Mouse (Mus musculus) hindbrain, embryonic 15.5 days (tissue): ENCODE results near the gene Dusp19. TPM values are rescaled to one million over a fixed set of nuclear protein-coding genes. Genes with fewer than 3 reads are reported as not detected.

Experiments
- ATAC-seq: fragments of 200-750 bp; cut with Nextera tagmentation; 2 replicates; pipeline ENCODE4 v1.8.0; 2017; ENCODE audit warnings: low read depth, moderate number of reproducible peaks, moderate TSS enrichment; ENCODE audit not compliant: low FRiP score
- H3K27ac ChIP-seq: fragments of 300-500 bp; sonication (generic); replicated peaks from 2 replicates; pipeline ENCODE4 v1.5.1; 2015; ENCODE audit warnings: mild to moderate bottlenecking, inconsistent platforms
- H3K27me3 ChIP-seq: fragments of 300-500 bp; sonication (generic); 2 replicates; pipeline ENCODE4 v1.6.1; 2015; ENCODE audit warnings: control low read depth, inconsistent platforms
- H3K36me3 ChIP-seq: fragments of 300-500 bp; sonication (generic); 2 replicates; pipeline ENCODE4 v1.6.1; 2015; ENCODE audit warnings: control low read depth, inconsistent platforms
- H3K4me1 ChIP-seq: fragments of 300-500 bp; sonication (generic); replicated peaks from 2 replicates; pipeline ENCODE4 v1.6.1; 2015; ENCODE audit warnings: control low read depth, inconsistent platforms
- H3K4me2 ChIP-seq: fragments of 300-500 bp; sonication (generic); 2 replicates; pipeline ENCODE4 v1.6.1; 2015; ENCODE audit warnings: moderate library complexity, mild to moderate bottlenecking, inconsistent platforms
- H3K4me3 ChIP-seq: fragments of 300-500 bp; sonication (generic); 2 replicates; pipeline ENCODE4 v1.5.1; 2015; ENCODE audit warnings: mild to moderate bottlenecking, inconsistent platforms
- H3K9ac ChIP-seq: fragments of 300-500 bp; sonication (generic); 2 replicates; pipeline ENCODE4 v1.6.1; 2015; ENCODE audit warnings: inconsistent platforms
- H3K9me3 ChIP-seq: fragments of 300-500 bp; sonication (generic); 2 replicates; pipeline ENCODE4 v1.6.1; 2016; ENCODE audit warnings: control low read depth, inconsistent platforms
- WGBS: fragments of 180-500 bp; shearing (Covaris S2); methylation state at CpG from one replicate; pipeline ENCODE4 v1.1.7; 2015; 5-methylcytosine and 5-hydroxymethylcytosine counted together
- polyA plus RNA-seq: library from polyadenylated mRNA; unstranded; fragments of >200 nt; fragmentation: Nextera tagmentation; extraction: Ambion mirVana; gene quantifications from 2 replicates; pipeline ENCODE4 v1.2.1, GENCODE M21; 2015

The Dusp19 gene
- polyA plus RNA-seq, 1 experiment from 2014 or later, result 16.2 TPM

- no peak for ATAC-seq
- H3K4me3 ChIP-seq, result no peak overlapping the region
- H3K36me3 ChIP-seq, result no peaks in the 10 kb centered on the region
- no peaks in the 10 kb centered on the region for H3K27me3 ChIP-seq
- no peak overlapping the region for H3K4me2 ChIP-seq
- H3K4me1 ChIP-seq, result no peaks in the 10 kb centered on the region
- no peaks in the 10 kb centered on the region for H3K9me3 ChIP-seq
- H3K27ac ChIP-seq, result no peak overlapping the region
- H3K9ac ChIP-seq, result no peak overlapping the region
Measured at GRCm38 (mm10) chr2:80600611-80601010, 16.2 kb upstream of the Dusp19 start.

- no peaks in the 10 kb centered on the region for H3K27me3 ChIP-seq
- no peaks in the 10 kb centered on the region for H3K4me1 ChIP-seq
- no peak for ATAC-seq
- H3K9me3 ChIP-seq, result no peaks in the 10 kb centered on the region
- WGBS, result 96% methylated on average over 13 of the region's 13 CpGs
- no peak overlapping the region for H3K27ac ChIP-seq
- H3K9ac ChIP-seq, result no peak overlapping the region
- no peak overlapping the region for H3K4me3 ChIP-seq
- H3K36me3 ChIP-seq, result no peaks in the 10 kb centered on the region
- H3K4me2 ChIP-seq, result no peak overlapping the region
Measured at GRCm38 (mm10) chr2:80602756-80603155, 14.1 kb upstream of the Dusp19 start.

GRCm38 (mm10) chr2:80603771-80604426 lies 12.9 kb upstream of the Dusp19 start:
- H3K9me3 ChIP-seq, result no peaks in the 10 kb centered on the region
- H3K27ac ChIP-seq, result no peak overlapping the region
- WGBS, result 84% methylated on average over 19 of the region's 19 CpGs
- no peak overlapping the region for H3K9ac ChIP-seq
- H3K4me2 ChIP-seq, result no peak overlapping the region
- no peaks in the 10 kb centered on the region for H3K27me3 ChIP-seq
- H3K4me1 ChIP-seq, result no peaks in the 10 kb centered on the region
- no peak overlapping the region for H3K4me3 ChIP-seq
- H3K36me3 ChIP-seq, result no peaks in the 10 kb centered on the region
- no peak for ATAC-seq

- ATAC-seq, result no peak
- no peaks in the 10 kb centered on the region for H3K36me3 ChIP-seq
- no peak overlapping the region for H3K27ac ChIP-seq
- no peak overlapping the region for H3K4me3 ChIP-seq
- no peaks in the 10 kb centered on the region for H3K27me3 ChIP-seq
- no peak overlapping the region for H3K9ac ChIP-seq
- no peaks in the 10 kb centered on the region for H3K9me3 ChIP-seq
- H3K4me2 ChIP-seq, result no peak overlapping the region
- no peaks in the 10 kb centered on the region for H3K4me1 ChIP-seq
- 69% methylated on average over 1 of the region's 1 CpGs for WGBS
Measured at GRCm38 (mm10) chr2:80612286-80612685, 4.6 kb upstream of the Dusp19 start.

DNA sequence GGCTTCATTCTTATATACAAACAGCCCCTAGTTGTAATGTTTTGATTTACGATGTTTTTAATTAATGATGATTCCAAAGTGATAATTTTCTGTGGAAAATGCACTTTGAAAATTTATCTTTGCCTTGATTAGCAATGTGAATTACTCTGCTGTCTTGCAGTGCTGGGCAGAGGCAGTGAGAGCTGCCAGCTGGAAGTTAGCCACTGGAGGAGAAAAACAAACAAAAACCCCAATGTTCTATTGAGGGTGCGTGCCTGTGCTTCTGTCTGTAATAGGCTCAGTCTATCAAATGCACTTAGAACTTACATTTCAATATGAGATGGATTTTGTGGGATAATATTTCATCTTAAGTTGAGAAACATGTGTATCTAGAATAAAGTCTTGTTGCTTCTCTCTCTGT lies 4.0 kb upstream of the Dusp19 start:
- H3K4me3 ChIP-seq, result no peak overlapping the region
- no peak overlapping the region for H3K4me2 ChIP-seq
- H3K27ac ChIP-seq, result no peak overlapping the region
- no peak overlapping the region for H3K9ac ChIP-seq
- ATAC-seq, result no peak
- H3K27me3 ChIP-seq, result no peaks in the 10 kb centered on the region
- no peaks in the 10 kb centered on the region for H3K9me3 ChIP-seq
- H3K4me1 ChIP-seq, result peaks cover 4% of the 10 kb centered on the region
- WGBS, result 61% methylated on average over 2 of the region's 2 CpGs
- no peaks in the 10 kb centered on the region for H3K36me3 ChIP-seq

- no peak for ATAC-seq
- Histone ChIP-seq H3K9me3 (no peaks in the 10 kb centered on the region), H3K4me2 (no peak overlapping the region), H3K4me1 (peaks cover 14% of the 10 kb centered on the region), H3K27ac (no peak overlapping the region), H3K27me3 (no peaks in the 10 kb centered on the region), H3K4me3 (no peak overlapping the region), H3K9ac (no peak overlapping the region), H3K36me3 (peaks cover 7% of the 10 kb centered on the region)
- WGBS, result 87% methylated on average over 3 of the region's 3 CpGs
Measured at GRCm38 (mm10) chr2:80618991-80619390, 2.1 kb downstream of the Dusp19 start.

DNA sequence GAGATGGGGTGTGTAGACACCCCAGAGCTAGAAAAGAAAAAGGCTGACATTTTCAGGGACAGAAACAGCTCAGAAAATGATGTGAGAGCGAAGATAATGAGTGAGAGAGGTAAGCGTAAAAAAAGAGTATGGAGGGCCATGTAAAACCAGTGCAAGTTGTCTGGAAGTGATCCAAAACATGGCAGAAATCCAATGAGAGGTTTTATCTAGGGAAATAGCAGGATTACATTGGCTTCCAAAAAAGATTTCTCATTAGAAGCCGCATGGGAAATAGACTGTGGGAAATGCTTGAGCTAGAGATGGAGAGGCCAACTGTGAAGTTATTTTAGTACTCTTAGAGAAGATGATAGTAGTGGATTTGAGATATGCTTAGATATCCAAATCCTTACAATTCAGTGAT lies 5.1 kb downstream of the Dusp19 start:
- H3K36me3 ChIP-seq, result peaks cover 23% of the 10 kb centered on the region
- H3K4me2 ChIP-seq, result no peak overlapping the region
- 84% methylated on average over 3 of the region's 3 CpGs for WGBS
- no peak overlapping the region for H3K9ac ChIP-seq
- H3K4me3 ChIP-seq, result no peak overlapping the region
- no peaks in the 10 kb centered on the region for H3K27me3 ChIP-seq
- H3K9me3 ChIP-seq, result peaks cover 3% of the 10 kb centered on the region; the same call in 1 of the 2 replicates
- H3K27ac ChIP-seq, result no peak overlapping the region
- no peak for ATAC-seq
- H3K4me1 ChIP-seq, result peaks cover 14% of the 10 kb centered on the region

GRCm38 (mm10) chr2:80624523-80624922 lies 7.7 kb downstream of the Dusp19 start:
- Histone ChIP-seq H3K9me3 (peaks cover 3% of the 10 kb centered on the region; the same call in 1 of the 2 replicates), H3K36me3 (peaks cover 30% of the 10 kb centered on the region), H3K4me2 (no peak overlapping the region), H3K4me3 (no peak overlapping the region), H3K27ac (no peak overlapping the region), H3K4me1 (no peaks in the 10 kb centered on the region), H3K27me3 (no peaks in the 10 kb centered on the region), H3K9ac (no peak overlapping the region)
- WGBS, result 97% methylated on average over 4 of the region's 4 CpGs
- no peak for ATAC-seq

DNA sequence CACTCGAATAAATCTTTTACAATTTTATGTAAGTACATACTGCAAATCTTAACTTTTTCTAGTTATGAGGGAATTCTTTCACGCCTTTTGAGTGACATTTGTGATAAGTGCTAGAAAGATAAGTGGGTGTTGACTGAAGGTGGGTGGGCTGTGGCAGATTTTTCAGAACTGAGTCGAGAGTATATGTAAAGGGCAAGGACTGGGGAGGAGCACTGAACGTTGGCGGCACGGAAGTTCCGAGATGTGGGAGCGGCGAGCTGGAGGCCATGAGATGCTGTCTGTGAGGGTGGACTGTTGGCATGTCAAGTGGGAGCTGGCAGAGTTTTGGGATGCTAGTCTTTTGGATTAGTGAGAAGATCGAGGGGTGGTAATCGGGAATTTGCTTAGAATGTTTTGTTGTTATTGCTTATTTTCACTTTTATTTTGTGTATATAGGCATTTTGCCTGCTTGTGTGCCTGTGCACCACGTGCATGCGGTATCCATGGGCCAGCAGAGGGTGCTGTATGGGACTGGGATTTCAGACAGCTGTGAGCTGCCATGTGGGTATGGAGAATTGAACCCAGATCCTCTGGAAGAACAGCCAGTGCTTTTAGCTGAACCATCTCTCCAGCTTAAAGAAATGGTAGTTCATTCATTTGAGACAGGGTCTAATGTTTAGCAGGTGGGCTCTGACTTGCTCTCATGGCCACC lies 15.6 kb downstream of the Dusp19 start:
- no peak for ATAC-seq
- H3K27me3 ChIP-seq, result no peaks in the 10 kb centered on the region
- no peaks in the 10 kb centered on the region for H3K4me1 ChIP-seq
- H3K27ac ChIP-seq, result no peak overlapping the region
- no peak overlapping the region for H3K4me3 ChIP-seq
- 94% methylated on average over 13 of the region's 13 CpGs for WGBS
- H3K36me3 ChIP-seq, result peaks cover 3% of the 10 kb centered on the region
- no peak overlapping the region for H3K4me2 ChIP-seq
- no peak overlapping the region for H3K9ac ChIP-seq
- no peaks in the 10 kb centered on the region for H3K9me3 ChIP-seq

DNA sequence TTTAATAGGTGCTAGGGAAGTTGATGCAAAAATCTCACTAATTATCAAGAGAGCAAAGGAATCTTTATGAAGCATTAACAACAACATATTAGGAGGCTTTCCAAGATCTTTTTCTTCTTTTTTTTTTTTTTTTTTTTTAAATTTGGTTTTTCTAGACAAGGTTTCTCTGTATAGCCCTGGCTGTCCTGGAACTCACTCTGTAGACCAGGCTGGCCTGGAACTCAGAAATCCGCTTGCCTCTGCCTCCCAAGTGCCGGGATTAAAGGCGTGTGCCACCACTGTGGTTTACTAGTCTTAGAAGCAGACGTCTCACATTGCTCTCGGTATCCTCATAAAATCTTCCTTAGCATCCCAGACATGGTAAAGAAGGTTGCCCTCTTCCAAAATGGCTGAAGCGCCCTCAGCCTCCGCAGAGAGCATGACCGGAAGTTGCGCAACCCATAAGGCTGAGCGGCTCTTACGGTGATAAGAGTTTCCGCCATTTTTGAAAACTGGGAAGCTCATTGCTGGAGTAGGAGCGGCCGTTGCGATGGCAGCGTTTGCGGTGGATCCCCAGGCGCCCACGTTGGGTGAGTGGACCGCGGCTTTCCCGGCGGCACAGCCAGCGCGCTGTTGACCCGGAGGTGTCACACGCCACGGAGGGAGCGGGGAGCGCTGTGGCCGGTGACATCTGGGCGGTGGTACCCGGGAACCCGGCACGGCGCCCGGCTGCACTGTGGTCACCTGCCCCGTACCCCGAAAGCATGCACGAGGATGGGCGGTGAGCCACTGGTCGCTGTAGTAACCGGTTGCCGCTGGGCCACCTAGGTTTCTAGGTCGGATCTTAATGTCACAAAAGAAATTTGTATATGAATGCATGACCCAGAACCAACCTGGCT lies 21.8 kb downstream of the Dusp19 start:
- H3K9me3 ChIP-seq, result no peaks in the 10 kb centered on the region
- H3K9ac ChIP-seq, result peak overlapping the region; percentile 57
- peaks cover 9% of the 10 kb centered on the region for H3K4me1 ChIP-seq
- peak; percentile 99 for ATAC-seq
- H3K27ac ChIP-seq, result peak overlapping the region; percentile 80
- peak overlapping the region; percentile 67 for H3K4me2 ChIP-seq
- H3K4me3 ChIP-seq, result peak overlapping the region; percentile 65
- under 1% methylated on average over 43 of the region's 45 CpGs for WGBS
- peaks cover 9% of the 10 kb centered on the region; the same call in 1 of the 2 replicates for H3K36me3 ChIP-seq
- H3K27me3 ChIP-seq, result no peaks in the 10 kb centered on the region

DNA sequence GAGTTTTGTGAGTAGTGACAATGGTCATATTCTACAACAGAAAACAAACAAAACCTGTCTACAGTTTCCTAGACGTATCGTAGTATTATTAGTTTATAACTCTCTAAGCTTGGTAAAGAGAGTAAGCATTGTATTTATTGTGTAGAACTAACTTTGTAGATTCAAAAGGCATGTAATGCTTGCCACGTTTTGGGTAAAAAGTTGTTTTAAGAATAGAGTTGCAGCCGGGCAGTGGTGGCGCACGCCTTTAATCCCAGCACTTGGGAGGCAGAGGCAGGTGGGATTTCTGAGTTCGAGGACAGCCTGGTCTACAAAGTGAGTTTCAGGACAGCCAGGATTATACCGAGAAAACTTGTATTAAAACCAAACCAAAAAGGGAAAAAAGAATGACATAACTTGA lies 22.6 kb downstream of the Dusp19 start:
- Histone ChIP-seq H3K4me2 (peak overlapping the region; percentile 67), H3K36me3 (peaks cover 16% of the 10 kb centered on the region; the same call in 1 of the 2 replicates), H3K27ac (no peak overlapping the region), H3K9ac (peak overlapping the region; percentile 57), H3K27me3 (no peaks in the 10 kb centered on the region), H3K4me3 (peak overlapping the region; percentile 65), H3K9me3 (no peaks in the 10 kb centered on the region), H3K4me1 (peaks cover 9% of the 10 kb centered on the region)
- ATAC-seq, result no peak
- WGBS, result 11% methylated on average over 8 of the region's 8 CpGs

GRCm38 (mm10) chr2:80639864-80640263 lies 23.0 kb downstream of the Dusp19 start:
- no peak for ATAC-seq
- Histone ChIP-seq H3K27me3 (no peaks in the 10 kb centered on the region), H3K9ac (no peak overlapping the region), H3K4me3 (no peak overlapping the region; the same call in 1 of the 2 replicates), H3K9me3 (no peaks in the 10 kb centered on the region), H3K27ac (no peak overlapping the region), H3K4me2 (peak overlapping the region; percentile 67), H3K36me3 (peaks cover 18% of the 10 kb centered on the region; the same call in 1 of the 2 replicates), H3K4me1 (peaks cover 9% of the 10 kb centered on the region)
- 65% methylated on average over 3 of the region's 3 CpGs for WGBS
